Mouse (Mus musculus) megakaryocyte, embryonic 14.5 days (primary cell): ENCODE measurements around the gene 2810004N23Rik.

ENCODE experiments used
- FLI1 ChIP-seq: IDR thresholded peaks from 2 replicates; pipeline ENCODE4 v1.6.1; 2012; ENCODE audit warnings: low read length, inconsistent platforms, mixed read lengths
- GATA1 ChIP-seq: IDR thresholded peaks from 3 replicates; pipeline ENCODE4 v1.6.1; 2012; ENCODE audit warnings: mixed read lengths, low read length, inconsistent platforms, borderline replicate concordance

- TF ChIP-seq FLI1 (no peak), GATA1 (no peak)
Measured at GRCm38 (mm10) chr8:124869708-124870107, 6.8 kb upstream of the 2810004N23Rik start.
